Mouse (Mus musculus): Measurements from ENCODE around the gene Dnajc27.
A peak's percentile ranks its signal among the peaks of the same experiment; 100 is the strongest.

GRCm38 (mm10) chr12:4080311-4080710 lies 2.1 kb upstream of the Dnajc27 start:
- TF ChIP-seq POLR2A (IDR thresholded peaks at IDR 0.05; ENCODE audit: extremely low read depth, insufficient read depth, low read length) (no peak), CTCF (IDR thresholded peaks at IDR 0.05; ENCODE audit: extremely low read depth, insufficient read depth, low read length) (peak; percentile 82)
